Mouse (Mus musculus) CD4-positive, CD25-positive, alpha-beta regulatory T cell, adult 9 weeks (primary cell): ENCODE results near the gene Rab36. TPM values are rescaled to one million over a fixed set of nuclear protein-coding genes. Genes with fewer than 3 reads are reported as not detected.

Experiments used
- polyA plus RNA-seq: library from polyadenylated mRNA; unstranded; fragments of 100-300 nt; shearing (Covaris generic); gene quantifications from one replicate; pipeline ENCODE4 v1.2.1, GENCODE M21; 2017

Gene Rab36
- 2.2 TPM for polyA plus RNA-seq

GRCm38 (mm10) chr10:75036883-75037379, at the start of gene Rab36:
Gene Rab36 (plus strand): TSS chr10:75037058.

GRCm38 (mm10) chr10:75032395-75032794, 4.5 kb upstream of the Rab36 start, which contains the start of gene Rsph14:
Gene Rsph14 (minus strand): TSS chr10:75032586.

DNA sequence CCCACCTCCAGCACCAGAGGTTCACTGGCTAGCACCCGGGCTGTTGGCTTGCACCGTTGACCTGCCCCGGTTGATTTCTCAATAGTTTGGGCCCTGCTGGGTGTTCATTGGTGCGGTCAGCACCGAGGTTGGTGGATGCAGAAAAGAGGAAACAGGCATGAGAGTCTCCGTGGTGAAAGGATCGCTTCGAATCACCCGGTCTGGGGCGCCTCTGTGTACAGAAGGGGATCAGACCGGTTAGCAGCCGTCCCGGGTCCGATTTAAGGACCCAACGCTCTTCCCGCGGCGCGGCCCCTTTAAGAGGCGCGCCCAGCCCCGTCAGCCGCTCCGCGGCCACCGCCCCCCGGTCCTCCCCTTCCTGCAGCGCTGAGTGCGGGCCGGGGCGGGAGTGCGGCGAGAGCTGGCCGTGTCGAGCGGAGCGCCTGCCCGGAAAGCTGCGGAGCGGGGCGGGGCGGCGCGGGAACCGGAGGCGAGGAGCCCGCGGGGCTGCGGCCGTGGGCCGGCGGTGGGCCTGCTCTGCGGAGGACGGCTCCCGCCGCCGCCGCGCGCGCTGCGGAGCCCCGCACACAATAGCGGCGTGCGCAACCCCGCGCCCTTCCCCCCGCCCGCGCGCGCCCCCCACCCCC, 23.5 kb downstream of the Rab36 start, which contains the start of gene Bcr:
TSS of gene Bcr (plus strand) at position 376 of the 626 bp plus-strand sequence.

Other genes starting within 250 kb of the Rab36 start
- not detected for gene Gnaz, start 69.9 kb upstream of the Rab36 start, polyA plus RNA-seq
- not detected for gene Rsph14, start 4.5 kb upstream of the Rab36 start, polyA plus RNA-seq
- 2.3 TPM for gene Bcr, start 23.5 kb downstream of the Rab36 start, polyA plus RNA-seq
- 17.4 TPM for gene Specc1l, start 175.0 kb downstream of the Rab36 start, polyA plus RNA-seq